ENCODE assay signal across 11 mouse cellular contexts in genomic region chr9:103146703-103147102, GRCm38 (mm10). TPM values are rescaled to one million over a fixed set of nuclear protein-coding genes. Genes with fewer than 3 reads are reported as not detected.
DNase-seq lines count a peak whose midpoint lies in the region; ATAC-seq lines count a peak whose summit lies in the region.
"Had no signal": no experiment of that assay in that cellular context is flagged by ENCODE, and none has a peak within 500 bp of the region (broad histone marks: within the 10 kb centered on the region; RNA-seq: fewer than 3 reads in every experiment).

No protein-coding gene starts in this region.

- no peaks in the 10 kb centered on the region for H3K27me3 ChIP-seq in hindbrain, embryonic 10.5 days (ENCODE audit: insufficient read depth, poor library complexity, severe bottlenecking)
- no peaks in the 10 kb centered on the region for H3K27me3 ChIP-seq in midbrain, embryonic 13.5 days
- H3K27me3 ChIP-seq in kidney, embryonic 15.5 days, result no peaks in the 10 kb centered on the region
- H3K27me3 ChIP-seq: stomach, embryonic 15.5 days had no signal

- ATAC-seq in midbrain, embryonic 13.5 days, result peak; percentile 75
- ATAC-seq in kidney, embryonic 15.5 days (replicated peaks; ENCODE audit: low FRiP score), result no peak

- H3K4me1 ChIP-seq in hindbrain, embryonic 10.5 days (replicated peaks), result peaks cover 46% of the 10 kb centered on the region
- peaks cover 60% of the 10 kb centered on the region for H3K4me1 ChIP-seq in midbrain, embryonic 13.5 days (replicated peaks)
- peaks cover 8% of the 10 kb centered on the region for H3K4me1 ChIP-seq in kidney, embryonic 15.5 days
- H3K4me1 ChIP-seq: stomach, embryonic 15.5 days had no signal

- H3K36me3 ChIP-seq in hindbrain, embryonic 10.5 days, result peaks cover 29% of the 10 kb centered on the region
- H3K36me3 ChIP-seq in midbrain, embryonic 13.5 days, result peaks cover 21% of the 10 kb centered on the region
- H3K36me3 ChIP-seq in kidney, embryonic 15.5 days, result no peaks in the 10 kb centered on the region
- H3K36me3 ChIP-seq: stomach, embryonic 15.5 days had no signal

- no peak overlapping the region for H3K9ac ChIP-seq in midbrain, embryonic 13.5 days (replicated peaks)
- no peak overlapping the region for H3K9ac ChIP-seq in kidney, embryonic 15.5 days
- H3K9ac ChIP-seq: stomach, embryonic 15.5 days had no signal

- H3K4me3 ChIP-seq in hindbrain, embryonic 10.5 days, result no peak overlapping the region
- H3K4me3 ChIP-seq in midbrain, embryonic 13.5 days (replicated peaks), result no peak overlapping the region
- no peak overlapping the region for H3K4me3 ChIP-seq in kidney, embryonic 15.5 days (replicated peaks)
- H3K4me3 ChIP-seq: heart, adult 2 months; stomach, embryonic 15.5 days had no signal

- intact Hi-C loops in left cerebral cortex, postnatal 10 days (cut with DNase I), result no loop called here

- H3K4me2 ChIP-seq in midbrain, embryonic 13.5 days (replicated peaks), result peak overlapping the region; percentile 26; the same call in 1 of the 2 replicates
- H3K4me2 ChIP-seq in kidney, embryonic 15.5 days, result no peak overlapping the region
- H3K4me2 ChIP-seq: stomach, embryonic 15.5 days had no signal

- H3K27ac ChIP-seq in hindbrain, embryonic 10.5 days, result peak overlapping the region; percentile 80
- peak overlapping the region; percentile 84 for H3K27ac ChIP-seq in midbrain, embryonic 13.5 days
- H3K27ac ChIP-seq in kidney, embryonic 15.5 days, result no peak overlapping the region
- H3K27ac ChIP-seq: heart, adult 2 months; stomach, embryonic 15.5 days had no signal

- peak; percentile 40 to 58 for DNase-seq in left cerebral cortex, adult 18-20 months (ENCODE audit: low spot score in 2 of 2)
- DNase-seq in left cerebral cortex, postnatal 10 days (ENCODE audit: extremely low spot score in 1 of 2, low spot score in 2 of 2), result no peak
- DNase-seq in R1 (ENCODE audit: low read depth, low spot score), result peak; percentile 89
- peak; percentile 47 for DNase-seq in hindbrain, embryonic 10.5 days (ENCODE audit: low spot score)
- DNase-seq in kidney, postnatal 4 days, result no peak
- DNase-seq in liver, result no peak
- DNase-seq: heart, adult 2 months had no signal

- no peaks in the 10 kb centered on the region for H3K9me3 ChIP-seq in hindbrain, embryonic 10.5 days
- no peaks in the 10 kb centered on the region for H3K9me3 ChIP-seq in midbrain, embryonic 13.5 days
- H3K9me3 ChIP-seq in kidney, embryonic 15.5 days (replicated peaks), result no peaks in the 10 kb centered on the region
- H3K9me3 ChIP-seq: megakaryocyte, embryonic 14.5 days; stomach, embryonic 15.5 days had no signal

- WGBS in hindbrain, embryonic 10.5 days, result 22% methylated on average over 9 of the region's 9 CpGs
- 10% methylated on average over 9 of the region's 9 CpGs for WGBS in midbrain, embryonic 13.5 days
- 35% methylated on average over 9 of the region's 9 CpGs for WGBS in kidney, embryonic 15.5 days

RNA-seq across cellular contexts. Expression of gene Rab6b, which starts 35.1 kb away (rescaled TPM):
- total RNA-seq in left cerebral cortex, adult 18-20 months (2021), result 100 to 1,000 TPM; 566 to 572 TPM
- 100 to 1,000 TPM; 623 to 633 TPM for total RNA-seq in left cerebral cortex, postnatal 10 days (2021)
- polyA plus RNA-seq in hindbrain, embryonic 10.5 days (2016; fragmentation: Nextera tagmentation; extraction: Ambion mirVana), result 17.0 and 29.0 TPM in 2 replicates
- polyA plus RNA-seq in midbrain, embryonic 13.5 days (2015; fragmentation: Nextera tagmentation; extraction: Ambion mirVana), result 58.9 and 64.2 TPM in 2 replicates
- 5.2 and 5.3 TPM in 2 replicates for polyA plus RNA-seq in kidney, embryonic 15.5 days (2015; fragmentation: Nextera tagmentation; extraction: Ambion mirVana)

RNA-seq across cellular contexts. Expression of gene Srprb, which starts 55.2 kb away (rescaled TPM):
- total RNA-seq in left cerebral cortex, adult 18-20 months (2021), result 10 to 100 TPM; 20.8 to 22.5 TPM
- 10 to 100 TPM; 20.9 to 22.4 TPM for total RNA-seq in left cerebral cortex, postnatal 10 days (2021)
- polyA plus RNA-seq in hindbrain, embryonic 10.5 days (2016; fragmentation: Nextera tagmentation; extraction: Ambion mirVana), result 62.0 and 69.7 TPM in 2 replicates
- 49.3 and 55.1 TPM in 2 replicates for polyA plus RNA-seq in midbrain, embryonic 13.5 days (2015; fragmentation: Nextera tagmentation; extraction: Ambion mirVana)
- polyA plus RNA-seq in kidney, embryonic 15.5 days (2015; fragmentation: Nextera tagmentation; extraction: Ambion mirVana), result 58.7 and 62.9 TPM in 2 replicates

Comparison
In these comparisons a context has a peak if more than half of its experiments do, and no peak if none do; other contexts are left out.
1. DNase-seq: peak in left cerebral cortex, adult 18-20 months (2 of 2), R1 (single experiment) and hindbrain, embryonic 10.5 days (single experiment); none in left cerebral cortex, postnatal 10 days (0 of 2), kidney, postnatal 4 days (0 of 2) and liver (single experiment).